Mouse (Mus musculus) adrenal gland, adult 18-20 months (tissue): ENCODE measurements at regions not wholly inside any gene's neighbourhood (a gene's known extent, or its start where the extent isn't known, plus 50 kb on each side); places are given as distances from the start of the nearest gene placed in this dataset.

Experiments used
- DNase-seq, 2 experiments: peaks; one replicate each; pipeline ENCODE4 v3.0.0; 2021 to 2022; ENCODE audit warnings: low spot score in 2 of 2

DNA sequence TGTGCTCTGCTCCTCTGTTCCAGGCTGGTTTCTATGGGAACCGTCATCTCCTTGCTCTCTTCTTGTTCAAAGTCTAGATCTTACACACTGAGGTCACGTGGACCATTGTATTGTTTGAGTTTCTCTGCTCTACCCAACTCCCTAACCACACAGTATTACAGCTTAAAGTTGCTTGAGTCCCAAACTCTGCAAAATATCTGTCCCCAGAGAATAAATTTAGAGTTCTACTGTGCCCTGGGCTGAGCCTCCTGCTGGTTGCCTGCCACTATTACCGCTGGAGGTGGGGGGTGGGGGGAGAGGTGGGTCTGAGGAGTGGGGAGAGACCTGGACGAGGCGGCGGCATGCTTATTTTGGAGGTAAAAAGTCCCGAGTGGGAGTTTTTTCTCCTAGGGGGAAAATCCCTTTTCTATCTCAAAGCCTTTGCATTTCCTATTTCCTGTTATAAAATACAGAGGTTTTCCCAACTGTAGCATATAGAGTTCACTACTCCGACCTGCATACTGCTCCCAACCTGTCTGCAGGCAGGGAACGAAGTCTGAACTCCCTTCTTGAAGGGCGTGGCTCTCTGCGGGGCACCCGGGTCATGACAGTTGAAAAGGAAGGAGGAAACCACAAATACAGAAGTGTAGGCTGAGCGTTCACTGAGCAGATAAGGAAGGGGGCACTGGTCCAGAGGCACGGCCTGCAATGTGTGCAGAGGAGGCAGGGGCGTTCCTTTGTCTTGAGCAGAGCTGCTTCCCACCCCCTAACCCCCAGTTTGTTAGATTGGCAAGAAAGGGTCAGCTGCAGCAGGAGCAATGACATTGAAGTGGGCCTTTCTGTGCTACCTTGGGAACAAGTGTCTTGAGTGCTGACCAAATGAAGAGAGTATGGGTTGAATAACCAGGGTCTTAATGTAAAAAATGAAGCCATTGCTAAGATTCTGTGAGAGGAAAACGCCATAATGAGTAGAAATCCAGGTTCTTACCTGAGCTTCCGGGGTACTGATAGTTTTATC lies 188.7 kb downstream of the Akap7 start:
- no peak for DNase-seq

DNA sequence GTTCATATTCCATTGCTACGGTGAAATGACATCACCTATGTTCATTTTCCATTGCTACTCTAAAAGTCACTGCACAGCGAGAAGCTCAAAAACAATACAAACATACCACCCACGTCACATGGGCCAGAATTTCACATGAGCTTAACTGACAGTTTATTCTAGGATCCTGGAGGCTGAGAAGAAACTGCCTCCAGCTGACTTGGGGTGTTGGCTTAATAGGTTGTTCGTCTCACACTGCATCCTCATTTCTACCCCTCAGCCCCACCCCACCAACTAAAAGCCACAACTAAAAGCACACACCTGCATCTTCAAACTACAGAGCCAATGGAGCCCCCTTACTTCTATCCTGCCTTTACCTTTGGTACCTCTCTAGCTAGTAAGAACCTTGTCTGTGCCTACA lies 187.0 kb upstream of the Arg1 start:
- DNase-seq: no peak

DNA sequence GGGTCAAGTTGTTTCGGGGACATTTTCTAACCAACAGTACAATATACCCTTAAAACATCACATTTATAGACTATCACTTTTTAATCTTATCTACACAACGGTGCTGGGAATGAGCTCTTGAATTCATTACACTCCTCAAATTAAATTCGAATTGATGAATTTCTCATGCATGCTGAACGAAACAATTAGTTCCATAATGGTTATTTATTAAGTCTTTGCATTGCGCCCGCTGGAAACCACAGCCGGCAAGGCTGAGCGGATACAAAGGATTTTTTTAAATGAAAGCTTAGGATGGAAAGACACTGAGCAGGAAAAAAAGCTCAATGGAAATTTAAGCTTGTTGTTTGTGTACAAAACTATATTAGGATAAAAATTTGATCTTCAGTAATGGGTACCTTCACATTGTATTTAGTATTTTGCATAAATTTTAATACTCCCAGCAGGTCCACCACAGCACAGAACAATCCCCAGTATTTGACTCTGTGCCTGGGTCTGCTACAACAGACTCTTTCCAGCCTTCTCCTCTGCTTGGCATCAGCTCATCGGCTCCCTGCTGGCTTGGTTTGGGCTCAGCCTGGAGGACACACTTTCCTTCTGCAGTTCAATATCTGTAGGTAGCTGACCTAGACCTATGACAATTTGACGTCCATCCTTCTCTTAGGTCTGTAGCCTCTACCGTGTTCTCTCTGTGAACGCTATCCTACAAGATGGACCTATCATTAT lies 185.3 kb upstream of the Arg1 start:
- DNase-seq: no peak

DNA sequence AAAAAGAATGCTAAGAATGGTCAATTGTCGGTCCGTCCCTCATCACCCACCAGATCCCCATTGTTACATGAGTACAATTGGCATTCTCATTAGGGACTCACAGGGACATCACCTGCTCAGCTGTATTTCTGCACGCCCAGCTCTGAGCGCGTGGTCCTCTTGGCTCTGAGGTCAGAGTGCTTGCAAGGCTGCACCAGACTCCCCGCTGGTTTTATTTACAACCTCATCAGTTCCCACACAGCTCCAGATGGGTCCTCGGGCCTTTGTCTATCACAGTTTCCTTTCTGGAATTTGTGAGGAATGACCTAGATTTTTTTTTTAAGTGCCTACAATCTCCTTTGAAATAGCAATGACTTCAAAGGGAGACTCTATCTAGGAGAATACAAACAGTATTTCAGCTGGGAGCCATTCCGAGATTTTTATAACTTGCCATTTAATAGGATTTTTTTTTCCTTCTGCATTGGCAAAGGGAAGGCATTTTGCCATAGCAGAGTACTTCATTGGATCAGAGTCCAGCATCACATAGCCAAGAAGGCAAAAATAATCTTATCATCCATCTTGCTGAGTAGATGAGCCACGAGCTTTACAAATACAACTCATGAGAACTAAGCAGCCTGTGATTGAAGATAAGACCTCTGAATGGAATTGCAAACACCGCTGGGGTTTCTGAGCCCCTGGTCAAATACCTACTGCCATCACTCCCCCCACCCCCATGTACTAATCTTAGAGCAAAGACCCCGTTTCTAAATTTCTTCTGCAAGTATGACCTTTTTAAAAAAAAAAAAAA lies 184.5 kb upstream of the Arg1 start:
- DNase-seq: no peak

DNA sequence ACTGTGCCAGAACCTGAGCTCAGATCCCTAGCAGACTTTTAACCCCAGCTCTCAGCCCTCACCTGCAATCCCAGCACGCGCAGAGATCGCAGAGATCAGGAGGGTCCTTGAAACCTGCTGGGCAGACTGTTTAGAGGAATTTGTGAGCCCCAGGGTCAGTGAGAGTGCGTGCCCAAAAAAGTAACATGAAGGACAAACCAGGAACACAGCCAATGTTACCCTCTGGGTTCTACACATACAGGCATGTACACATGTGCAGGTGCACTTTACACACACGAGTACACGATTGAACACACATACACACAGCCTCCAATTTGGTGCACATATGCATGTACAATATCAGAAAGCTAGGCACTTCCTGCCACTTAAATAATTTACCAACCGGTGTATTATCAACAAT lies 183.9 kb upstream of the Arg1 start:
- DNase-seq: no peak

DNA sequence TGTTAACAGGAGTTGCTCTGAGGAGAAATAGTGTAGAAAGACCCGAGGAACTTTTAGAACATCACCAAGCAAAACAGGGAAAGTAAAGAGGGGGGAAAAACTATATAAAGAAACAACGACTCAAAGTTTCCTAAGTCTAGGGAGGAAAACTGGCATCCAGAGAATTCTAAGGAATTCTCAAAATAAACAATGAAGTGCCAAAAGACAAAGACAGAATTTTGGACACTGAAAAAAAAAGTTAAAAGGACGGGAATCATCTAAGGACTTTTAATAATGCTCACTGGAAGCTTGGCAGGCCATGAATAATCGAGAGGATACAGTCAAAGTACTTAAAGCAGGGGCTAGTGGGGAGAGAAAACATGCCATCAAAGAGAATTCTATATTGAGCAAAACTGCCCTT lies 170.8 kb upstream of the Arg1 start:
- DNase-seq: no peak

DNA sequence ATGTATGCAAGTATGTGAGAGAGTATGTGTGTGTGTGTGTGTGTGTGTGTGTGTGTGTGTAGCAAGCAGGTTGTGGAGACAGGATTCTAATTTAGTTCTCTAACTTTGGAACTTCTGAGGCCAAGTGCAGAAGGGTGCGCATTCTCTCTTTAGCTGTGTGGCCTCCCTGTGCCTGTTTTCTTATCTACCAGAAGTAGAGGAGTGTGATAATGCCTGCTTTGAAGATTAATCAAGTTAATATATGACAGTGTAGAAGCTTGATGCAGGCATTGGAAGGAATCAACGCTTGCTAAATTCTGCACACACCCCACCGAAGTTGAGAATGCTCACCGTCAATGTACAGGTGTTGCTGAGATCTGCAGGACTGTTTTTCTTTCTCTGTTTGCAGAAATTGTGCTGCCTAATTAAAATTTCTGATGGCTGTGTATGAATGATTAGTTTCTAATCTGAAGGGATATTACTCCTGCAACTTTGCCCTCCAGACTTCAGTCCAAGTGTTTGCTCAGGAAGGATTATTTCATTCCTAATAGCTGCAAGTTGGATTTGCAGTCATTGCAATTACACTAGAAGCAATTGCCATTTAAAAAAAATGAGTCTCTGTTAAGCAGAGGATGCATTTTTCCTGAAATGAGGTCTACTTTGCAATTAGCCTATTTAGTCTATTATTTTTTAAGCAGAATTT lies 162.6 kb upstream of the Arg1 start:
- DNase-seq: no peak

DNA sequence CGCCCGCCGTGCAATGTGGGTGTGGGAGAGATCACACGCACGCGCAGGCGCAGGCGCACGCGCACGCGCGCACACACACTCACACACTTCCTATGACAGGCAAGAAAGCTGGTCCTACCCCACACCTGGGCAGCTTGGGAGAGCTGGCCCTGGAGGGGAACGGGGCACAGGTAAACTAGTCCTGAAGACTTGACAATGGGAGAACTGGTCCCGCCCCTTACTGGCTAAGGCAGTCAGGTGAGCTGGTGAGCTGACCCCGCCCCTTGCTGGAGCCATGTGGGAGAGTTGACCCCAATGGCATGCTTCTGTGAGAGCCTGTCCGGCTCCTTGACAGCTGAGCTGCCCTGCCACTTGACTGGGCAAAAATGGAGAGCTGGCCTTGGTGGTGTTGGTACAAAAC lies 159.5 kb upstream of the Arg1 start:
- DNase-seq: no peak

DNA sequence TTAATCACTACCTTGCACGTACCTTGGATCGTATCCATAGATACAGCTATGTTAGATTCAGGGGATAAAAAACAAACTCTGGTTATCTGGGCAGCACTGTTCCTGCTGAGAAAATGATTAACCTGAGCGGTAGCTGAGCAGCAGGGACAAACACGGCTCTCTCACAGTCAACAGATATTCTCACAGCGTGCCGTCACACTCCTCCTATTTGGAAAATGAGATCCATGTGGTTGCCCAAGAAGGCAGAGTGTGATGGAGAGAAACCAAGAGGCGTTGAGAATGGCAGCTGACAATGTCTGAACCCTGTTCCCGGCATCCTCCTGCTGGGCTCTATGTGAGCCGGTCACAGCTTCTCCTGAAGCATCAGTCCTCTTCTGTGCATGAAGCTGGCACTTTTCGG lies 155.6 kb upstream of the Arg1 start:
- no peak for DNase-seq

DNA sequence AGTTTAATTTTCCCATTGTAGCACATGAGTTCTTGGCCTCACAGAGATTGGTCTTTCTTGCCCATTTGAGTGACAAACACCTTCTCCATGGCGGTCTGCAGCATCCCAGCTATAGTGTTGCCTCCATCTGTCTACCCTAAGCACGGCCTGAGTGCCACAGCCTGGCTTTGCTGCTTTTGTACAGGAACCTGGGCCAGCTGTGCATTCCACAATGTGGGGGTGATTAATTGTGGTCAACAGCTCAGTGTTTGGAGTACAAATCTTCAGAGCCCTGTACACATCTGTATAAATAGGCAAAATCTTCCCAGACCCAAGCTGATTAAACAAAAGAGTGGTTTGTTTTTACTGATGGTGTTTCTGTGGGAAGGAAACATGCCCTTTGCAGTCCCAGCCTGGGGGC lies 145.3 kb upstream of the Arg1 start:
- DNase-seq: no peak

DNA sequence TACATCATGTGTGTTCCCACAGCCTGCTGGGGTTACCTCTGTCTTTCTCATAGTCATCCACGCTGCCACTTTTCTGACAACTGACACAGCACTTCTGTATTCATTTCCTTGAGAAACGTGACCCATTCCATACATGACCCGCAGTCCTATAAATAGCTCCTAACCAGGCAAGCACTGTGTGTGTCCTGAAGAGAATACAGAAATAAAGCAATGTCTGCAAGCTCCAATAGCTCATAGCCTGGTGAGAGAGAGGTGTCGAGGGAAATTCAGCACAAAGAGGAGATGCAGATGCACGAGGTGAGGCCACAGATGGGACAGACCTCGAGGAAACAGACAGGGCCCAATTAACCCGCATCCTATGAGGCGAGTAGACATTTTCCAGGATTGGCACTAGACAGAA lies 141.0 kb upstream of the Arg1 start:
- DNase-seq: no peak

DNA sequence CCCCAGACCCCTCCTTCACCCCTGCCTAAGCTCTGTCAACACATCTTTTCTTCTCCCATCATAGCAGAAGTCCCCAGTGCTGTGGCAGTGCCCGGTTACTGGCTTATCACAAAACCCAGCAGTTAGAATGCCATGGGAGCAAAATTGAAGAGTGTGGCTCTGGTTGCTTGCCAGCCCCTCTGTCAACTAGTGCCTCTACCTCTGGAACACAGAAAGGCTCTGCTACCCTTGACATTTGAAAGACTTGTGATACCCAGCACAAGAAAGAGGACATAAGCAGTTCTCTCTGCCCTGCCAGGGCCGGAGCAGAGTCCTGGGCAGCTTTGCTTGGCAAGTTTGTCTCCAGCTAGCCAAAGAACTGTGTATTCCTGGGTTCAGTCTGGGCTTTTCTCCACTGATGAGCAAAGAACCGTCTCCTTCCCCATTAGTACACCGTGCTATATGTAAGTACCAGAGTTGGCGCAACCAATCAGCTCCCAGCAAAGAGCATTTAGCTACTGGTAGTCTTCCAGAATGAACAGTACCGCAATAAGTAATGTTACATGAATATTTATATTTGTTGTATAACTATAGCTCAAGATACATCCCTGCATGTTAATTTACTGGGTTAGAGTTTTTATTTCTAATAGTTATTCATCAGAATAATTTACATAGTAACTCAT lies 137.5 kb upstream of the Arg1 start:
- no peak for DNase-seq

DNA sequence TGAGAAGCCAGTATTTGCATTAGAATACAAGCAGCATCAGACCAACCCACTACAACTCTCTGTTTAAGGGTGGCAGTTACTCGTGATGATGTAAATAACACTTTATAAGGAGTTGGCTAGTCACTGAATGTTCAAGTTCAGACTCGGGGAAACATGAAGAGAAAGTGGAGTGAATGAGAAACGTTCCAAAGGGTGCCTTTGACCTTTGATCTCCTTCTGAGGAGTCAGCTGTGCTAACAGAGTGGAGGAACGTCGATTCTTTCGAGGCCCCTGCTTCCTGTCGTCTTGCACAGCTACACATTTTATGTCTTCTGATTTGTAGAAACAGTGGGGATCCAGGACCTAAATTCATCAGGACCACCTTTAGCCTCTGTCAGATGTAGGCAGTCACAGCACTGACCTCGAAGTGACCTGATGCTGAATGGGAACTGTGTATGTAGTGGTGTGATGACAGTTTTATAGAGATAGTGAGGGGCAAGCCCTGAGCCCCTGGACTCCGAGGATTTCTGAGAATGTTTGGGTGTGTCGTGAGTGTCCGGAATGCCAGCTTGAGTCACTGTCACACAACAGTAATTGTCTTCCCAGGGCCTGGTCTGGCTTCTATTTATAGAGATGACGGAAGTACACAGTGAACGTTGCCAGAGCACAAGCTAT lies 134.2 kb upstream of the Arg1 start:
- DNase-seq: no peak

DNA sequence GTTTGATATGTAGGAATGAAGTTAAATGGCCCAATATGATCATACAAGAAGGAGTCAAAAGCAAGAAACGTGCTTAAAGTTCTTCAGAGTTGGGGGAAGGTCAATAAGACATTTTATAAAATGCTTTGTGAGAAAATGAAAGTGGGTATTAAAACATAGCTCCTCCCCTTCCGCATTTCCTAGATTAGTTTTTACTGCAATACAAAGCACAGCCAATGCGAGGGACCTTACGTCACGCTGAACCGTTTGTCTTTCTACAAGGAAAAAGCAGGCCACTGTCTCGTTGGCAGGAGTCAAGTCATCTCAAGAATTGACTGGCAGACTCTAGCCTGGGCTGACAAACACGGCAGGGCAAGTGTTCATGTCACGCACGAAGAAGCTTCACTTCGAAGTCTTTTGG lies 131.4 kb upstream of the Arg1 start:
- no peak for DNase-seq

DNA sequence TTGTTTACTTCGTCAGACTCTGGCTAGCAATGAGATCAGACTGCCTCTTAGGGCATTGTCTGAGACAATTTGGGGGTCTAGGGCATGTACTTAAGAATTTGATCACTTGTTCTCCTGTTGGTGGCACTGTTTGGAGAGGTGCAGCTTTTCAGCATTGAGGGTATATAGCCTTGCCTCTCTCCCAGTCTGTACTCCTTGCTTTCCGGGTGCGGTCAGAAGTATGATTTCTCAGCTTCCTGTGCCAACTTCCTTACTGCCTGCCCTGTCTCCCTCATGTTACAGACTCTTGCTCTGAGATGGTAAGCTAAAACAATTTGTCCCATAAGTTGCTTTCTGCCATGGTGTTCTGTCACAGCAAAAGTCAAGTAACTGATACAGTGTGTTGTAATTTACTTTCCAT lies 124.7 kb upstream of the Arg1 start:
- no peak for DNase-seq

DNA sequence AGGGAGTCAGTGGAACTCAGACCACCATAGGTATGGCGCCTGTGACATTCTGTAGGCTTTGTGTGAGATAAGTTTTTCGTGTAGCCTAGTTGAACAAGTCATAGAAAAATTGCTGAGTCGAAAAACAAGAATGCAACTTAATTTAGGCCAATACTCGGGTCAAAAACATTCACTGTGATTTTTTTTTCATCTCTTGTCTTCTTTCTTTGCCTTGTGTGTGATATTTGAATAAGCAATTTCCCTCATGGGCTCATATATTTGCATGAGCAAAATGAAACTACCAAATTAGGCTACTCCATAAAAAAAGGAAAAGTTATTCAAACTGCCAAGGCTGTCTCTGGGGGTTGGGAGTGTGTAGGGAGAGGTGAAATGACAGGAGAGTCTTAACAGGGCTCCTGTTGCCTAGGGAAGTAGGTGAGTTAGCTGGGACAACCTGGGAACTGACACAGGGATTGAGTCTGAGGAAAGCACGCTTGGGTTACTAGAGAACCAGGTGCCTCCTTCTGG lies 124.1 kb upstream of the Arg1 start:
- DNase-seq: no peak

DNA sequence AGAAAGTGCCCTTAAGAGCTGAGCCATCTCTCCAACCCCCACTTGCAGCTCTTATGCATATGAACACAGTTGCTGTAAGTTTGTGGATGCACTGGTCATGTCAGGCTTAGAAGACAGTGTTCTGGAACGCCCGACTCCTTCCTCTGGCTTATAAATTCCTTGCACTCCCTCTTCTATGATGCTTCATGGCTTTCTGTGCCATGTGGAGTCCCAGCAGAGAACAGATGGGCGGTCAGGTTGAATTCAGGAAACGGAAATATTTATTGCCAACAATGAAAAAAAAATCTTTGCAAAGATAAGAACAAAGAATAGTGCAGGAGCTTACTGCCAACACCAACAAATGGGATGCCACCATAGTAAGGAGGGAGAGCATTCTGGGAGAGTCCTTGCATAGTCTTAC lies 113.9 kb upstream of the Arg1 start:
- no peak for DNase-seq

DNA sequence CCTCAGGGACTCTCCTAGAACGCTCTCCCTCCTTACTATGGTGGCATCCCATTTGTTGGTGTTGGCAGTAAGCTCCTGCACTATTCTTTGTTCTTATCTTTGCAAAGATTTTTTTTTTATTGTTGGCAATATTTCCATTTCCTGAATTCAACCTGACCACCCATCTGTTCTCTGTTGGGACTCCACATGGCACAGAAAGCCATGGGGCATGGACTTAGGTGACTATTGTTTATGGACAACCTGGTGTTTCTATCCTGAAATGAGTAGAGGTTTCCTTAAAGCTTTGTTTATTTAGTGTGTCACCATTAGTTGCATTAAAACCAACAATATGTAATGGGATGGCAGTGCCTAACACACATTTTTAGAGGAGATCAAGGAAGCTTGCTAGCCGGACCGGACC lies 112.6 kb upstream of the Arg1 start:
- no peak for DNase-seq

DNA sequence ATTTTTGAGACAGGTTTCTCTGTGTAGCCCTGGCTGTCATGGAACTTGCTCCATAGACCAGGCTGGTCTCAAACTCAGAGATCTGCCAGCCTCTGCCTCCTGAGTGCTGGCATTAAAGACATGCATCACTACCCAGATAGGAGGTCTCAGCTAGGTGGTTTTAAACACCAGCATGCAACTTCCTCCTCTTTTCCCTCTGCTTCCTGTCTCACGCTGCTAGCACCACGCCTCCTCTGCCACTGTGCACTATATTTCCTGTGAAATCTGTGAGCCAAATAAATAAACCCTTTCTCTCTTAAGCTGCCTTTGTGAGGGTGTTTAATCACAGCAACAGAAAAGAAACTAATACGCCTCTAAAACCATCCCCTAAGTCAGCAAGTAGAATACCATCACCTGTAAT lies 109.6 kb upstream of the Arg1 start:
- DNase-seq: no peak

DNA sequence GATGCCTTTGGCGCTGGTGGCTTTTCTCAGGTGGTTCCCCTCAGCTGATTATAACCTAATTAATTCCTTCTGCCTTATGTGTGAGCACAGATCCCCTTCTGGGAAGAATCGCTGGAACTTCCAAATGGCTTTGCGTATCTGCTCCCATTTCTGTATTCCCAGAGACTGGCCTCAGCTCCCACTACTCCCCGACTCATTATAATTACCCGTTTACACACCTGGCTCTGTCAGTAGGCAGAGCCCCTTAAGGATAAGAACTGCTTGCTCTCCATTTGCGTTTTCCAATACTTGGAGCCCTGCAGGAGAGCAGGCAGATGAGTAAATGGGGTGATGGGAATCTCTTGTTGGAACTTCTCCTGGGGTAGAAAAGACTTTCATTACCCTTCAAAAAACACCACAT lies 108.1 kb upstream of the Arg1 start:
- DNase-seq: no peak
